Mouse (Mus musculus) midbrain, embryonic 11.5 days (tissue): ENCODE measurements around the gene Cat. TPM values are rescaled to one million over a fixed set of nuclear protein-coding genes. Genes with fewer than 3 reads are reported as not detected.

Source experiments
- ATAC-seq: fragments of 200-750 bp; cut with Nextera tagmentation; 2 replicates; pipeline ENCODE4 v1.8.0; 2017; ENCODE audit warnings: moderate TSS enrichment, moderate library complexity; ENCODE audit not compliant: low FRiP score
- DNase-seq: peaks from one replicate; pipeline ENCODE4 v3.0.0; 2015; ENCODE audit warnings: low spot score; ENCODE audit errors: missing footprints
- H3K27ac ChIP-seq: fragments of 300-500 bp; sonication (generic); 2 replicates; pipeline ENCODE4 v1.5.1; 2014; ENCODE audit warnings: low read depth, low read length
- H3K27me3 ChIP-seq: fragments of 300-500 bp; sonication (generic); 2 replicates; pipeline ENCODE4 v1.6.1; 2014; ENCODE audit warnings: mild to moderate bottlenecking, low read length, moderate library complexity, mixed read lengths; ENCODE audit not compliant: control insufficient read depth, insufficient read depth
- H3K36me3 ChIP-seq: fragments of 300-500 bp; sonication (generic); 2 replicates; pipeline ENCODE4 v1.6.1; 2014; ENCODE audit warnings: mild to moderate bottlenecking, low read length, moderate library complexity, mixed read lengths; ENCODE audit not compliant: control insufficient read depth, insufficient read depth
- H3K4me1 ChIP-seq: fragments of 300-500 bp; sonication (generic); 2 replicates; pipeline ENCODE4 v1.6.1; 2014; ENCODE audit warnings: low read length; ENCODE audit not compliant: control insufficient read depth, insufficient read depth
- H3K4me2 ChIP-seq: fragments of 300-500 bp; sonication (generic); 2 replicates; pipeline ENCODE4 v1.6.1; 2014; ENCODE audit warnings: mild to moderate bottlenecking, moderate library complexity
- H3K4me3 ChIP-seq: fragments of 300-500 bp; sonication (generic); 2 replicates; pipeline ENCODE4 v1.5.1; 2014; ENCODE audit warnings: low read depth, low read length
- H3K9ac ChIP-seq: fragments of 300-500 bp; sonication (generic); 2 replicates; pipeline ENCODE4 v1.6.1; 2014; ENCODE audit warnings: low read length
- H3K9me3 ChIP-seq: fragments of 300-500 bp; sonication (generic); 2 replicates; pipeline ENCODE4 v1.6.1; 2016; ENCODE audit warnings: low read length; ENCODE audit not compliant: control insufficient read depth
- WGBS: fragments of 180-500 bp; shearing (Covaris S2); extraction: QIAGEN DNeasy Blood & Tissue Kit; methylation state at CpG from one replicate; pipeline ENCODE4 v1.1.7; 2014; 5-methylcytosine and 5-hydroxymethylcytosine counted together
- polyA plus RNA-seq: library from polyadenylated mRNA; unstranded; fragments of >200 nt; fragmentation: Nextera tagmentation; extraction: Ambion mirVana; gene quantifications from 2 replicates; pipeline ENCODE4 v1.2.1, GENCODE M21; 2014

Cat gene
- polyA plus RNA-seq, 1 experiment from 2014 or later, result 149 TPM

DNA sequence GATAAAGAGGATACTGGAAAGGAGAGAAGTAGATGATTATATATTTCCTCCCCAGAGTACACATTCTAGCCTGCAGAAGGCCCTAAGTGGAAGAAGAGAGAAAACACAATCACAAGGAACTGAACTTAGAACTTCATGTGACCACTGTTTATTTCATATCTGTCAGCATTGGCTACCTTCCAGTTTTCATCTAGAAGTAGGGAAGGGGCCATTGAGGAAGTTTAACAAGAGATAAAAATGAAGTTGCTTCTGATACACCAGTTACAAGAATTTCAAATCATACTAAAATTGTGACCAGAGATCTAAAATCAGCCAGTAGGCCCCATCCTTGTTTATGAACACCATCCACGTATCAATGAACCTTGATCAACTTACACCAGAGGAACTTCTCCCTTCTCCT lies 19.5 kb upstream of the Cat start:
- Histone ChIP-seq H3K4me1 (no peaks in the 10 kb centered on the region), H3K9me3 (no peaks in the 10 kb centered on the region), H3K9ac (no peak overlapping the region), H3K36me3 (no peaks in the 10 kb centered on the region), H3K27ac (no peak overlapping the region), H3K27me3 (no peaks in the 10 kb centered on the region), H3K4me2 (no peak overlapping the region), H3K4me3 (no peak overlapping the region)
- DNase-seq (no peak), ATAC-seq (no peak)
- 100% methylated on average over 1 of the region's 1 CpGs for WGBS

DNA sequence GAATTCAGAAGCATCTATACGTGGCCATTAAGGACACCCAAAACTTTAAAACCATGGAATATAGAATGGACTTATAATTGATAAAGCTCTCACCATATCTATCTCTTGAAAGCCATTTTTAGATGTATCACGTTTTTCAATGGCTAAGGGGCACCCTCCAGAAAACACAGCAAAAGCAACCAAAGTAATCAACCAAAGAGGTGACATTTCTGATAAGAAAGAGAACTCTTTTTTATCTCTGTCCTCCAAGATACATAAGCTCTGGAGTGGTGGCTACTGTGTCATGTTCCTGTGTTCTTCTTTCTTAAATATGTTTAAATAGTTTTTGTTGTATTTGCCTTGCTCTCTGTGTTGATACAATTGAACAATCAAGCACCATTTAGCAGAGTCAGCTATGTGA lies 15.8 kb upstream of the Cat start:
- ATAC-seq (no peak), DNase-seq (no peak)
- H3K9ac ChIP-seq, result no peak overlapping the region
- H3K4me1 ChIP-seq, result no peaks in the 10 kb centered on the region
- H3K36me3 ChIP-seq, result no peaks in the 10 kb centered on the region
- WGBS, result 75% methylated on average over 2 of the region's 2 CpGs
- H3K27me3 ChIP-seq, result no peaks in the 10 kb centered on the region
- no peak overlapping the region for H3K4me3 ChIP-seq
- H3K27ac ChIP-seq, result no peak overlapping the region
- H3K9me3 ChIP-seq, result no peaks in the 10 kb centered on the region
- no peak overlapping the region for H3K4me2 ChIP-seq

DNA sequence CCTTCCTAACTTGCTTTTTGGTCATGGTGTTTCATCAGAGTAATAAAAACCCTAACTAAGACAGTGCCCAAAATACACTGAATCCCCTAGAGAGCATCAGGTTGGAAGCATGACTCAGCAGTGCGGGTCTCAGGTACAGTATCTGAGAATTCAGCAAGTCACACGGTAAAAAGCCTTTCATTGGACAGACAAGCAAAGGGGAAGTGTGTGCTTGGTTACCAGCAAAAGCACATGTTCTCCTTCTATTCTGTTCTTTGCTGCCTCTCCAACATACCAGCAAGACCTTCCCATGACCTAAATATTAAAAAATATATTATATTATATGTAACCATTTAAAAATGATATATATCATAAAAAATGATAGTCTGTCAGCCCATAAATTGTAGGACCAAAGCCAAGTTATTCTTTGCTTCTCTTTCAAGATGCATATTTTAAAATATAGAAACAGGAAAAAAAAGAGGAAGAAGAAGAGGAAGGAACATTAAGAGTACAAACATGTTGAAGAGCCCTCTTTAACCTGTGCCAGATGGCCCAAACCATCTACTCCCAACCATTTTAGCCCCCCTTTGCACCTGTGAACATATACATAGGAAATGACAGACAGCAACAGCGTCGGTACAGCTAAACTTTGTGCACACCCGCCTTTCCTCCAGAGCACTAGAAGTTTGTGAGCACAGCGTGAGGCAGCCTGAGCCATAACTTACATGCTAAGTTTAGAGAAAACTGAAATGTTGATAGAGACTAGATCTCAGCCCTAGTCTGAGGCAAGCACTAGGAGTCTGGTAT lies 10.9 kb upstream of the Cat start:
- Histone ChIP-seq H3K4me3 (no peak overlapping the region), H3K9me3 (no peaks in the 10 kb centered on the region)
- no peak for DNase-seq

DNA sequence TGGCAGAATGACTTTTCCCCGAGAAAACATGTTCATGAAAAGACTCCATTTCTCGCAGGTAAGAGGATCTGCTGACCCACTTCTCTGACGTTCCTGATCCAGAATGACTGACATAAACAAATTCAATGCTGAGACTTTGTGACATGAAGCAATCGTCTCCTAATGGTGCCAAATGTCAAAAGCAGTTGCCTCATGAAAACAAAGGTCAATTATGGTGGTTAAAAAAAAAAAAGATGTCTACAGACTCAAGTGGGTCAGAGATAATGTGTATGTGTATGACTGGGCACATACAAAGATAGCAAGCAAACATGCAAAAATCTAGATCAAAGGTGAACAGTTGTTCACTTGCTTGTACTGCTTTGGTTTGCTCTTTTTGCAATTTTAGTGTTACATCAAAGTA lies 8.9 kb upstream of the Cat start:
- ATAC-seq (no peak), DNase-seq (no peak)
- Histone ChIP-seq H3K36me3 (no peaks in the 10 kb centered on the region), H3K27me3 (no peaks in the 10 kb centered on the region), H3K9me3 (no peaks in the 10 kb centered on the region), H3K4me2 (no peak overlapping the region), H3K4me3 (no peak overlapping the region), H3K27ac (no peak overlapping the region), H3K4me1 (no peaks in the 10 kb centered on the region), H3K9ac (no peak overlapping the region)
- WGBS, result 63% methylated on average over 4 of the region's 4 CpGs

More for the DNA sequence above, 10.9 kb upstream of the Cat start:
- no peaks in the 10 kb centered on the region for H3K4me1 ChIP-seq
- ATAC-seq, result no peak
- H3K36me3 ChIP-seq, result no peaks in the 10 kb centered on the region
- no peak overlapping the region for H3K9ac ChIP-seq
- 91% methylated on average over 6 of the region's 6 CpGs for WGBS
- no peaks in the 10 kb centered on the region for H3K27me3 ChIP-seq
- H3K4me2 ChIP-seq, result no peak overlapping the region
- H3K27ac ChIP-seq, result no peak overlapping the region

DNA sequence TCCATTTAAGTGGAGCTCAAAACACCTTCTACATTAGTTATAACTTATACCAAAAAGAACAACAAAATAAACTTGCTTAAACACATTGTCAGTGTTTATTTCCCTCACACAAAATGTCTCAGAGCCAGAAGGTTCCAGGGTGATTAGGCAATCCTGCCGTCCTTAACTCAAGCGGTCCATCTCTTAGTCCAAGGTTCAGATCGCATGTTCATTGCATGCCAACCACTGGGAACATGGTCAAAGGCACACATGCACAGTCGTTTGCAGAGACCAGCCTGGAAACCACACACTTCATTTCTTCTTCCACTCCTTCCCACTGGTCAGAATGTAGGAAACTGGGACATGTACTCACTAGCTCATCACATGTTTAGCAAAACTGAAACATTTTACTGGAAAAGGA lies 7.6 kb upstream of the Cat start:
- H3K4me2 ChIP-seq, result no peak overlapping the region
- no peak overlapping the region for H3K4me3 ChIP-seq
- H3K36me3 ChIP-seq, result no peaks in the 10 kb centered on the region
- no peak overlapping the region for H3K9ac ChIP-seq
- DNase-seq (no peak), ATAC-seq (no peak)
- H3K4me1 ChIP-seq, result no peaks in the 10 kb centered on the region
- H3K9me3 ChIP-seq, result no peaks in the 10 kb centered on the region
- 90% methylated on average over 4 of the region's 4 CpGs for WGBS
- no peaks in the 10 kb centered on the region for H3K27me3 ChIP-seq
- H3K27ac ChIP-seq, result no peak overlapping the region

DNA sequence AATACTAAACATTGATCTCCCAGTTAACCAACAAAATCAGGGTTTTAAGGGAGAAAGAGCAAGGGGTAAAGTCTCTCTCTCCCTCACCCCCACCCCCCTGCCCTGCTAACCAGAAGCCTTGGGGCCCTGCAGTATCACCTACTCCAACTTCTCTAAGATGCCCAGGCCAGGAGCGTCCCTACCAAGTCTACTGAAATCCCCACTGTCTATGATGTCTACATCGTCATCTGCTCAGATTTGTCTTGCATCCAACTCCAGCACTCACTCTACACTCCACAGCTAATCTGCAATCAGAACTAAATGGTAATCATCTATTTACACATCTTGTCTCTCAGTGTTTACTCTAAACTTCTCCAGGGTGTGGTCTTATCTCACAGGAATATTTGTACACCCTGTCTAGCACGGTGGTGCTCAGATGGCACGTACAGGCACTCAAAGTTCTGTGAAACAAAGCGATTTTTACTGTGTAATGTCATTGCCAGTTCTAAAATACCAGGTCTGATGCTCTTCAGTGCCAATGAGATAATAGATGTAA lies 907 bp downstream of the Cat start:
- no peak for ATAC-seq
- no peaks in the 10 kb centered on the region for H3K9me3 ChIP-seq
- no peak for DNase-seq
- H3K4me3 ChIP-seq, result peak overlapping the region; percentile 78
- peak overlapping the region; percentile 73 for H3K4me2 ChIP-seq
- peaks cover 12% of the 10 kb centered on the region for H3K4me1 ChIP-seq
- H3K27me3 ChIP-seq, result no peaks in the 10 kb centered on the region
- H3K36me3 ChIP-seq, result no peaks in the 10 kb centered on the region
- H3K9ac ChIP-seq, result peak overlapping the region; percentile 94
- no peak overlapping the region for H3K27ac ChIP-seq
- 40% methylated on average over 5 of the region's 5 CpGs for WGBS

DNA sequence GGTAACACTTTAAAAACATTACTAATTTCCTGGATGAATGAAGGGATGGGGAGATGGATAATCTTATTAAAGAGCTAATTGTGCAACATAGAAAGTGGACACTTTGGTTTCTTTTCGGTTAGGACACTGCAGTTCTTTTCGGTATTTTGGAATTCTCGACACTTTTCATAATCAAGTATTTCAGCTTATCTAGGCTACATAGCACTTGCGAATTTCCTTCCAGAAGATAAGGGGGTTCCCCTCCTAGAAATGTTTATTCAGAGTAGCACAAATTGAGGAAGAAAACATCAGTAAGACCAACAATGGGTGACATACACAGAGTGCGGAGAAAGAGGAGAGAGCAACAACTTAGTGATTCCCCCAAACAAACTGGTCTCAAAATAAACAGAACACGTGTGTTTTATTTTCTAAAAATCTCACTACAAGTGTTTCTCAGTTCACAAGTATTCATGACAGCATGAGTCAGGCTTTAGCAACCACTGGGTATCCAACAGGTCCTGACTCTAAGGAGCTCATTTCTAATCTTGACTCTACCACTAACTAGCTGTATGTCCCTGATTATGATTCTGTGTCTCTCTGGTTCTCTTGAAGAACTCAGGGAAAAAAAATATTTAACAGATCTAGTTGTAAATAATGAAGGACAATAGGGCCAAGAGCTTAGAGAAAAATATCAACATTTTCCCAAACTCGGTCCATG lies 1.5 kb downstream of the Cat start:
- ATAC-seq, result no peak
- peak overlapping the region; percentile 73 for H3K4me2 ChIP-seq
- WGBS, result 88% methylated on average over 7 of the region's 7 CpGs
- H3K9ac ChIP-seq, result peak overlapping the region; percentile 94
- no peaks in the 10 kb centered on the region for H3K36me3 ChIP-seq
- H3K4me3 ChIP-seq, result peak overlapping the region; percentile 78
- peaks cover 12% of the 10 kb centered on the region for H3K4me1 ChIP-seq
- no peak for DNase-seq
- H3K9me3 ChIP-seq, result no peaks in the 10 kb centered on the region
- H3K27me3 ChIP-seq, result no peaks in the 10 kb centered on the region
- no peak overlapping the region for H3K27ac ChIP-seq

DNA sequence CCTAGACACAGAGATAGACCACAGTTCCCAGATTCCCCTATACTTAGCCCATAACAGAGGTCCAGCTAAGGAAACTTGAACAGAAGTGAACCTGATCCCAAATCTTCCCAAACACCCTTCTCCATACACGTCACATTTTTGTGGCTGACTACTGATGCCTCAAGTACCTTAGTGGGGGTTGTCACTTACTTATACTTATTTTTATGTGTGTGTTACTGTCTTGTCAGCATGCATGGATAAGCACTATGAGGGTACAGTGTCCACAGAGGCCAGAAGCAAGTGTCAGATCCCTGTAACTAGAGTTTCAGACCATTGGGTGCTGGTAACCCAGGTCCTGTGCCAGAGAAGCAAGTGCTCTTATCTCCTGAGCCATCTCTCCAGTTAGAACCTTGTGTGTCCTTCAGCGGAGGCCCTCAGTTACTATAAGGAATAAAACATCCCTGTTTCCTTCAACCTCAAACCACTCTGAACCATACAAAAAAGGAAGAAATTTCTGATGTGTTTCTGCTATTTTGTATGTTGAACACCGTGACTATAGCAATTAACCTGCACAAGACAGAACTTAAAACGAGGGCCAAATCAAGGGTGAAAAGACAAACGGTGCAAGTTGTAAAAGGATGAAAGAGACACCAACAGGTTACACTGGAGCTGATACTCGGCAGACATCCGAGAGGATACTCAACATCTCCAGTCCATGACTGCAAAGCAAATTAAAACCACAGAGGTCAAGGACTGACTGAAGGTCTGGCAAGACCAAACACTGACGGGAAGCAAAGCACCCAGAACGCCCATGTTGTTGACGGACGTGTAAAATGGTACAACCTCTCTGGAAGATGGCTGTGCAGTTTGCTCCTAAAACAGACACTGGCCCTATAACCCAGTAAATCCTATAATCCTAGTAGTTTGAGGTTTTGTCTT lies 3.4 kb downstream of the Cat start:
- Histone ChIP-seq H3K27ac (no peak overlapping the region), H3K4me1 (peaks cover 12% of the 10 kb centered on the region), H3K27me3 (no peaks in the 10 kb centered on the region), H3K4me3 (no peak overlapping the region), H3K9me3 (no peaks in the 10 kb centered on the region), H3K9ac (no peak overlapping the region), H3K36me3 (no peaks in the 10 kb centered on the region), H3K4me2 (no peak overlapping the region)
- ATAC-seq, result no peak
- no peak for DNase-seq
- 90% methylated on average over 11 of the region's 11 CpGs for WGBS
